ENCODE assay signal across 27 mouse cellular contexts in genomic region chr6:48954211-48954610, GRCm38 (mm10). TPM values are rescaled to one million over a fixed set of nuclear protein-coding genes. Genes with fewer than 3 reads are reported as not detected.
A peak's percentile ranks its signal among the peaks of the same experiment; 100 is the strongest.
DNase-seq lines count a peak whose midpoint lies in the region.
"Had no signal": no experiment of that assay in that cellular context is flagged by ENCODE, and none has a peak within 500 bp of the region (broad histone marks: within the 10 kb centered on the region; RNA-seq: fewer than 3 reads in every experiment).

No protein-coding gene starts in this region.

- no peak overlapping the region for H3K4me3 ChIP-seq in heart, embryonic 10.5 days
- H3K4me3 ChIP-seq: embryonic facial prominence, embryonic 13.5 days; embryonic facial prominence, embryonic 15.5 days; erythroblast, embryonic 14.5 days; forebrain, embryonic 10.5 days; forebrain, embryonic 12.5 days had no signal

- H3K27ac ChIP-seq in heart, embryonic 10.5 days: no peak overlapping the region
- H3K27ac ChIP-seq: embryonic facial prominence, embryonic 13.5 days; embryonic facial prominence, embryonic 15.5 days; forebrain, embryonic 10.5 days; forebrain, embryonic 12.5 days had no signal

- no peaks in the 10 kb centered on the region for H3K4me1 ChIP-seq in heart, embryonic 10.5 days
- H3K4me1 ChIP-seq: embryonic facial prominence, embryonic 13.5 days; embryonic facial prominence, embryonic 15.5 days; forebrain, embryonic 10.5 days; forebrain, embryonic 12.5 days had no signal

- H3K27me3 ChIP-seq in heart, embryonic 10.5 days (ENCODE audit: insufficient read depth, poor library complexity, severe bottlenecking): no peaks in the 10 kb centered on the region
- H3K27me3 ChIP-seq: embryonic facial prominence, embryonic 13.5 days; embryonic facial prominence, embryonic 15.5 days; forebrain, embryonic 12.5 days; Patski had no signal

- 74% methylated on average over 5 of the region's 5 CpGs for WGBS in heart, embryonic 10.5 days

- no peaks in the 10 kb centered on the region for H3K9me3 ChIP-seq in heart, embryonic 10.5 days
- H3K9me3 ChIP-seq: embryonic facial prominence, embryonic 13.5 days; embryonic facial prominence, embryonic 15.5 days; forebrain, embryonic 10.5 days; forebrain, embryonic 12.5 days; G1E had no signal

- intact Hi-C loops in heart, postnatal 25 days (cut with DNase I): loop anchor here (2.0 kb wide), 1 partner anchor 135 kb away; no protein-coding TSS in a partner anchor

- H3K36me3 ChIP-seq in heart, embryonic 10.5 days: no peaks in the 10 kb centered on the region
- H3K36me3 ChIP-seq: embryonic facial prominence, embryonic 13.5 days; embryonic facial prominence, embryonic 15.5 days; forebrain, embryonic 10.5 days; forebrain, embryonic 12.5 days; G1E had no signal

- peak; percentile 67 for DNase-seq in heart, embryonic 10.5 days (ENCODE audit: low spot score)
- no peak for DNase-seq in heart, postnatal 25 days (ENCODE audit: low spot score)
- DNase-seq in testis, postnatal 10 days (ENCODE audit: low spot score): peak; percentile 31
- no peak for DNase-seq in testis, postnatal 14 days (ENCODE audit: low spot score)
- peak; percentile 21 for DNase-seq in R1 (ENCODE audit: low read depth, low spot score)
- DNase-seq in thymus, postnatal 25 days: no peak
- DNase-seq: cerebellum, adult 11 months; cerebellum, adult 8-10 months; cerebellum, adult 9-11 months; cerebellum, postnatal 36 days had no signal

RNA-seq across cellular contexts. Expression of gene Doxl2, which starts 20.6 kb away (rescaled TPM):
- not detected in 2 replicates for polyA plus RNA-seq in heart, embryonic 10.5 days (2016; fragmentation: Nextera tagmentation; extraction: Ambion mirVana)
- not detected for total RNA-seq in heart, postnatal 25 days (2021)
- total RNA-seq: adrenal gland, adult 2 months; adrenal gland, postnatal 10 days; adrenal gland, postnatal 25 days; adrenal gland, postnatal 4 days; common myeloid progenitor, adult 5-6 weeks; G1E had no signal
- polyA plus RNA-seq: adrenal gland, adult 2 months; brain, embryonic 14.5 days; C2C12; embryonic facial prominence, embryonic 11.5 days; embryonic facial prominence, embryonic 13.5 days; embryonic facial prominence, embryonic 15.5 days; forebrain, embryonic 10.5 days; forebrain, embryonic 12.5 days; forebrain, embryonic 14.5 days; forebrain, embryonic 16.5 days; G1E; Patski had no signal

RNA-seq across cellular contexts. Expression of gene 1600015I10Rik, which starts 24.5 kb away (rescaled TPM):
- 0.05 TPM in 1 of 2 replicates, not detected in the other for polyA plus RNA-seq in heart, embryonic 10.5 days (2016; fragmentation: Nextera tagmentation; extraction: Ambion mirVana)
- not detected for total RNA-seq in heart, postnatal 25 days (2021)
- total RNA-seq: adrenal gland, adult 2 months; adrenal gland, postnatal 25 days; adrenal gland, postnatal 4 days; common myeloid progenitor, adult 5-6 weeks had no signal
- polyA plus RNA-seq: adrenal gland, adult 2 months; brain, embryonic 14.5 days; C2C12; embryonic facial prominence, embryonic 11.5 days; embryonic facial prominence, embryonic 13.5 days; embryonic facial prominence, embryonic 15.5 days; erythroblast, embryonic 14.5 days; forebrain, embryonic 10.5 days; forebrain, embryonic 12.5 days; forebrain, embryonic 14.5 days; forebrain, embryonic 16.5 days; G1E; Patski had no signal

RNA-seq across cellular contexts. Expression of gene Svs1, which starts 32.5 kb away (rescaled TPM):
- polyA plus RNA-seq in heart, embryonic 10.5 days (2016; fragmentation: Nextera tagmentation; extraction: Ambion mirVana): not detected in 2 replicates
- not detected for total RNA-seq in heart, postnatal 25 days (2021)
- total RNA-seq: adrenal gland, adult 2 months; adrenal gland, postnatal 10 days; common myeloid progenitor, adult 5-6 weeks had no signal
- polyA plus RNA-seq: adrenal gland, adult 2 months; brain, embryonic 14.5 days; C2C12; embryonic facial prominence, embryonic 11.5 days; embryonic facial prominence, embryonic 13.5 days; embryonic facial prominence, embryonic 15.5 days; erythroblast, embryonic 14.5 days; forebrain, embryonic 10.5 days; forebrain, embryonic 12.5 days; forebrain, embryonic 14.5 days; forebrain, embryonic 16.5 days; G1E; Patski had no signal

Comparison
In these comparisons a context has a peak if more than half of its experiments do, and no peak if none do; other contexts are left out.
1. DNase-seq: peak in heart, embryonic 10.5 days (single experiment), testis, postnatal 10 days (single experiment) and R1 (single experiment); none in heart, postnatal 25 days (single experiment), testis, postnatal 14 days (single experiment) and thymus, postnatal 25 days (single experiment).